Mouse (Mus musculus): ENCODE results near the gene Gk2. TPM values are rescaled to one million over a fixed set of nuclear protein-coding genes. Genes with fewer than 3 reads are reported as not detected.

Gene Gk2
- polyA plus RNA-seq, 1 experiment from 2014 or later = not detected

DNA sequence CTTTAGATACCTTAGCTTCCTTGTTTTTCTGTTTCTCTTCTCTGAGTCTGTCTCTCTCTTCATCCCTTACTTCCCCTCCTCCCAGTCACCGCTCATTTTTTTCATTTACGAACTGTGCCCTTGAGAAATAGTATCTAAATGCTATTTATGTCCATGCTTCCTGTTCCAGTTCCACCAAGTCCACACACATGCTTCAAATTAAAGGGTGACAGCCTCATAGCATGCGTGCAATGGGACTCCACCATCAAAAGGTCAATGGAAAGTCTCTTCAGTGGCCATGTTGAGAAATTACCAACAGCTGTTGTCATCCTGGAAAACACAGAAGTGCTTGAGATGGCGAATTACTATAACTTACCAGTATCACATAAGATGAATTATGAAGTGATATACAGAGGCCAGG, 5.4 kb downstream of the Gk2 start:
- no peak for ATAC-seq (ENCODE audit: low FRiP score, low TSS enrichment)
- no peak overlapping the region for H3K4me2 ChIP-seq (replicated peaks; ENCODE audit: low read depth, low read length)
- H3K27me3 ChIP-seq (ENCODE audit: insufficient read depth, low read length) = no peaks in the 10 kb centered on the region
- no peak overlapping the region for H3K27ac ChIP-seq (ENCODE audit: low read length)
- no peaks in the 10 kb centered on the region for H3K4me1 ChIP-seq (ENCODE audit: insufficient read depth, low read length)
- no peak overlapping the region for H3K9ac ChIP-seq (replicated peaks; ENCODE audit: low read length)
- H3K9me3 ChIP-seq (ENCODE audit: low read length) = no peaks in the 10 kb centered on the region
- 79% methylated on average over 4 of the region's 4 CpGs for WGBS
- no peak overlapping the region for H3K4me3 ChIP-seq (ENCODE audit: low read length)
- no peaks in the 10 kb centered on the region for H3K36me3 ChIP-seq (ENCODE audit: insufficient read depth, low read length)

DNA sequence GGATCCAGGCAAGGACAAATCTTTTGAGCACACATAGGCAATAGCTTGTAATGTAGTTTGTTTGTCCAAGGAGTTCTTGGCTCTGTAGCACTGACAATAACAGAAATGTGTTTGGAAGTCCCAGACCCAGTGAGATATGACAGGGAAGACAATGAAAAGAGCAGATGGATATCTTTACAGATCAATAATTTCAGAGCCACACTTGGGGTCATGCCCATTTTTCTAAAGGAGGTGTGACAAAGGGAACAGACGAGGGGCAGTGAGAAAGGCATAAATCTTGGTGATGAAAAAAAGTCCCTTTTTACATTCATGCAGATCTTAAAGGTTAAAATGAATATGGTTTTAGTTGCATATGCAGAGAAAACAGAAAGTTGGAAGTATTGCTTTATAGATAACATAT, 12.6 kb downstream of the Gk2 start:
- ATAC-seq (ENCODE audit: low FRiP score, low TSS enrichment) = no peak
- H3K36me3 ChIP-seq (ENCODE audit: insufficient read depth, low read length) = no peaks in the 10 kb centered on the region
- H3K4me1 ChIP-seq (ENCODE audit: insufficient read depth, low read length) = no peaks in the 10 kb centered on the region
- no peaks in the 10 kb centered on the region for H3K27me3 ChIP-seq (ENCODE audit: insufficient read depth, low read length)
- 35% methylated on average over 1 of the region's 1 CpGs for WGBS
- no peak overlapping the region for H3K4me2 ChIP-seq (replicated peaks; ENCODE audit: low read depth, low read length)
- H3K4me3 ChIP-seq (ENCODE audit: low read length) = no peak overlapping the region
- no peaks in the 10 kb centered on the region for H3K9me3 ChIP-seq (ENCODE audit: low read length)
- no peak overlapping the region for H3K27ac ChIP-seq (ENCODE audit: low read length)
- H3K9ac ChIP-seq (replicated peaks; ENCODE audit: low read length) = no peak overlapping the region

DNA sequence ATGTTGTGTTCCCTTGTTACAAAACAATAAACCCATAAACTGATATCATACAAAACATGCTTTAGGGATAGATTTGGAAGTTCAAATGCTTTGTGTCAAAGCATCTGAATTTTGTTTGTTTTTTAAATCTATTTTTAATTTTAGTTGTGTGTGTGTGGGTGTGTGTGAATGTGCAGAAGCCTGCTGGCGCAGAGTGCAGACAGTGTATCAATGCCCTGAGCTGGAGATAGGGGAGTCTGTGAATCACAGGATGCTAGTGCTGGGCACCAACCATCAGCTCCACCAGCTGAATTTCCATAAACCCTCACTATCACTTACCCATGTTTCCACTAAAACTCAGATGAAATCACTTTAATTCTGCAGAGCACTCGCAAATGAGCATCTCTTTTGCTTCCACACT, 24.3 kb downstream of the Gk2 start:
- Histone ChIP-seq H3K36me3 (ENCODE audit: insufficient read depth, low read length) (no peaks in the 10 kb centered on the region), H3K4me1 (ENCODE audit: insufficient read depth, low read length) (no peaks in the 10 kb centered on the region), H3K27me3 (ENCODE audit: insufficient read depth, low read length) (no peaks in the 10 kb centered on the region), H3K9me3 (ENCODE audit: low read length) (no peaks in the 10 kb centered on the region), H3K9ac (replicated peaks; ENCODE audit: low read length) (no peak overlapping the region), H3K27ac (ENCODE audit: low read length) (no peak overlapping the region), H3K4me2 (replicated peaks; ENCODE audit: low read depth, low read length) (no peak overlapping the region), H3K4me3 (ENCODE audit: low read length) (no peak overlapping the region)
- WGBS = 82% methylated on average over 2 of the region's 2 CpGs
- ATAC-seq (ENCODE audit: low FRiP score, low TSS enrichment) = no peak

DNA sequence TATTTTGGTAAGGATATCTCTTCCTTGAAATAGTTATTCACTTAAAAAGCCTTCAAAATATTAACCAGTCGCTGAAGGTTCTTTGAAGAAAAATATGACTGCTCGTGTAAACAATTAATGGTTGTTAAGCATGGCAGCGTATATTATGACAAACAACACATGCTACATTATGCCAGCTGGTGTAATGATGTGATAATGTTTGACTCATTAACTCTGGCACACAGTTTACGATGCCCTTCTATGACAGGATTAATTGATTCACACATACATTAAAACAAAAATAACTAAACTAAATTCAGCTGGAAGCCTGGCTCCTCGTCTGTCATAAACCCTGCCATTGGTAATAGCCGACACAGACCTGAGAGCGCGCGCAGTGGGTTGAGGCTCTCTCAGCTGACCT, 26.8 kb downstream of the Gk2 start:
- no peaks in the 10 kb centered on the region for H3K4me1 ChIP-seq (ENCODE audit: insufficient read depth, low read length)
- H3K27me3 ChIP-seq (ENCODE audit: insufficient read depth, low read length) = no peaks in the 10 kb centered on the region
- no peaks in the 10 kb centered on the region for H3K36me3 ChIP-seq (ENCODE audit: insufficient read depth, low read length)
- H3K4me3 ChIP-seq (ENCODE audit: low read length) = no peak overlapping the region
- ATAC-seq (ENCODE audit: low FRiP score, low TSS enrichment) = no peak
- no peak overlapping the region for H3K9ac ChIP-seq (replicated peaks; ENCODE audit: low read length)
- no peak overlapping the region for H3K27ac ChIP-seq (ENCODE audit: low read length)
- H3K4me2 ChIP-seq (replicated peaks; ENCODE audit: low read depth, low read length) = no peak overlapping the region
- H3K9me3 ChIP-seq (ENCODE audit: low read length) = no peaks in the 10 kb centered on the region
- 74% methylated on average over 9 of the region's 9 CpGs for whole genome bisulfite sequencing

DNA sequence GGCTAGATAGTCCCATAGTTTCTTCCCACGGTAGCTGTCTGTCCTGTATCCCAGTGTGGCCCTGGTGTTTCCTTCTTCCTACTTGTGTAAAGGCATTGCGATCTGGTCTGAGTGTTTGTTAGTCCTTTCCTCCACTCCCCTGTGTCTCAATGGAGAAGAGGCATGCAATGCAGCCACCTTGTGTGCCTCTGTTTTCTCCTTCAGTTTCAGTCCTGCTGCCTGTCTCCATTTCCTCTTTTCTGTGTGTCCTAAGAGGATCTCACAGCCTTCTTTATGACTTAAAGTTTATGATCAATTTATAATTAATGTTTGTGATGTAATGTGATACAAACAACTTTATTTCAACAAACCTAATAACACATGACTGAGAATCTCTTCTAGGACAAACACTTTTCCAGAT, 35.2 kb downstream of the Gk2 start:
- no peak overlapping the region for H3K4me2 ChIP-seq (replicated peaks; ENCODE audit: low read depth, low read length)
- no peak overlapping the region for H3K4me3 ChIP-seq (ENCODE audit: low read length)
- no peaks in the 10 kb centered on the region for H3K27me3 ChIP-seq (ENCODE audit: insufficient read depth, low read length)
- no peaks in the 10 kb centered on the region for H3K9me3 ChIP-seq (ENCODE audit: low read length)
- 88% methylated on average over 2 of the region's 2 CpGs for WGBS
- H3K27ac ChIP-seq (ENCODE audit: low read length) = no peak overlapping the region
- H3K4me1 ChIP-seq (ENCODE audit: insufficient read depth, low read length) = no peaks in the 10 kb centered on the region
- no peak for ATAC-seq (ENCODE audit: low FRiP score, low TSS enrichment)
- H3K9ac ChIP-seq (replicated peaks; ENCODE audit: low read length) = no peak overlapping the region
- no peaks in the 10 kb centered on the region for H3K36me3 ChIP-seq (ENCODE audit: insufficient read depth, low read length)

DNA sequence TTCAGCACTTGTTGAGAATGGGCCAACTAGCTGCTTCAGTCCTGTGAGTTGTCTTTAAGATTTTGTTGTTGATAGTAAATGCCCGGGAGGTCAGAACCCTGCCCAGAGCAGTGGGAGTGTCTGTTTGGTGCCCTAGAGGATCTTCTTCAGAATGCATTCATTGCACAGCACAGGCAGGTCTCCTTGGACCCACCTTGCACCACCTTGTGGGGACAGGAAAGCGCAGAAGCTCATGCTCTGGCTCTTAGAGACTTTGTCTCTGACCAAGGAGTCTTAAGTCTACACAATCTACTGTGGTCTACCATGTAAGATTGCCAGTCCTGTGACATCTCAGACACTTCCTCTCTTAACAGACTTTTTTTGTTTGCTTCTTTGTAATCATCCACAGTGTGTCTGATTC, 39.6 kb downstream of the Gk2 start:
- Histone ChIP-seq H3K27me3 (ENCODE audit: insufficient read depth, low read length) (no peaks in the 10 kb centered on the region), H3K4me3 (ENCODE audit: low read length) (no peak overlapping the region), H3K4me2 (replicated peaks; ENCODE audit: low read depth, low read length) (no peak overlapping the region), H3K9me3 (ENCODE audit: low read length) (no peaks in the 10 kb centered on the region), H3K9ac (replicated peaks; ENCODE audit: low read length) (no peak overlapping the region), H3K36me3 (ENCODE audit: insufficient read depth, low read length) (no peaks in the 10 kb centered on the region), H3K4me1 (ENCODE audit: insufficient read depth, low read length) (no peaks in the 10 kb centered on the region), H3K27ac (ENCODE audit: low read length) (no peak overlapping the region)
- WGBS = 84% methylated on average over 2 of the region's 2 CpGs
- no peak for ATAC-seq (ENCODE audit: low FRiP score, low TSS enrichment)

DNA sequence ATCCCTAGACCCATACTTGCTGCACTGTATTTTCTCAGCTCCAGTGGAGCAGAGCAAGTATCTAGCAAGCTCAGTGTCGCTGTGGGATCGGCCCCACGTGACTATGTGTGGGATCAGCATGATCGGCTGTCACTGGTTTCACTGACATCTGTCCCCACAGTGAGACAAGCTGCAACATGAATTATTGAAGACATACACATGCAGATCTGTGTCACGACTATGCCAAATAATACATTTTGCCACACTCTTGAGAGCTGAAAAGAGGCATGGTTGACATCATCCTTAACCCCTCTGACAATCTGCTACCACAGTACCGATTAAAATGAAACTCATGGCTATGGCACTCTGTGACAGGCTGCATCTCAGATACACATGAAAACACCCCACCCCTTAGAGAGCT, 41.0 kb downstream of the Gk2 start:
- H3K9me3 ChIP-seq (ENCODE audit: low read length) = no peaks in the 10 kb centered on the region
- H3K4me2 ChIP-seq (replicated peaks; ENCODE audit: low read depth, low read length) = no peak overlapping the region
- 72% methylated on average over 6 of the region's 6 CpGs for WGBS
- ATAC-seq (ENCODE audit: low FRiP score, low TSS enrichment) = no peak
- no peaks in the 10 kb centered on the region for H3K4me1 ChIP-seq (ENCODE audit: insufficient read depth, low read length)
- H3K36me3 ChIP-seq (ENCODE audit: insufficient read depth, low read length) = no peaks in the 10 kb centered on the region
- H3K27me3 ChIP-seq (ENCODE audit: insufficient read depth, low read length) = no peaks in the 10 kb centered on the region
- no peak overlapping the region for H3K4me3 ChIP-seq (ENCODE audit: low read length)
- no peak overlapping the region for H3K9ac ChIP-seq (replicated peaks; ENCODE audit: low read length)
- H3K27ac ChIP-seq (ENCODE audit: low read length) = no peak overlapping the region

DNA sequence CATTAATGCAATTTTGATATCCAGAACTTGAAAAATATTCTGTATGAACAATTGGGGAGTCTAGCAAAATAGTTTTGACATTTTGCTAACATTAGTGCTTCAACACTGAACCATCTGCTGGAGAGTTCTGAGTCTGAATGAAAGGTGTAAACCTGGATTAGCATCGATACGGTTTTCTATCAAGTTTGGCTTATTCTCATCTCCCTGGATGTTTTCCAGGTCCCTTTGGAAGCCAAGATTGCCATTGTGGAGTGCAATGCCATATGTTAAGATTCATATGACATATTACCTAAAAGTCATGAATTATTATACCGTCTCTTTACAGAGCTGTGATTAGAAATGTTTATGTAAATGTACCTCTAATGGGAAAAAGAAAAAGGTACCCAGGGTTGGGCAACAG, 43.1 kb downstream of the Gk2 start:
- 90% methylated on average over 3 of the region's 3 CpGs for WGBS
- Histone ChIP-seq H3K4me1 (ENCODE audit: insufficient read depth, low read length) (no peaks in the 10 kb centered on the region), H3K27me3 (ENCODE audit: insufficient read depth, low read length) (no peaks in the 10 kb centered on the region), H3K27ac (ENCODE audit: low read length) (no peak overlapping the region), H3K4me2 (replicated peaks; ENCODE audit: low read depth, low read length) (no peak overlapping the region), H3K36me3 (ENCODE audit: insufficient read depth, low read length) (no peaks in the 10 kb centered on the region), H3K4me3 (ENCODE audit: low read length) (no peak overlapping the region), H3K9ac (replicated peaks; ENCODE audit: low read length) (no peak overlapping the region), H3K9me3 (ENCODE audit: low read length) (no peaks in the 10 kb centered on the region)
- no peak for ATAC-seq (ENCODE audit: low FRiP score, low TSS enrichment)

DNA sequence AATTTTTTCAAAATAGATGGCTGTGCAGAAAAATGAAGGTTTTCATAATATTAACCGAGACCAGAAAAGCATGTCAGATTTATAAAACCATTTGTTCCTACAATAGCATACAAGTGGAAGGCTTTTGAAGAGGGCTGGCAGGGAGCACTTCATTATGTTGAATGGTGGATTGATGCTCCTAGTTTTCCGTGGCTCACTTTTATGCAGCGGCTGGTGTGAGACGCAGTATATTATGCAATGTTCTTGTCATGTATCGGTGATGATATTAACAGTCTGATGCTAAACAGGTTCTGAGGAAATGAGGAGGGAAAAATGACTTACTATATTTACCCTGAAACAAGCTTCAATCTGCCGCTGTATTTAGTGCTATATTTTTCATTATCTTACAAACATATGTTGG, 46.6 kb downstream of the Gk2 start:
- 84% methylated on average over 6 of the region's 6 CpGs for WGBS

DNA sequence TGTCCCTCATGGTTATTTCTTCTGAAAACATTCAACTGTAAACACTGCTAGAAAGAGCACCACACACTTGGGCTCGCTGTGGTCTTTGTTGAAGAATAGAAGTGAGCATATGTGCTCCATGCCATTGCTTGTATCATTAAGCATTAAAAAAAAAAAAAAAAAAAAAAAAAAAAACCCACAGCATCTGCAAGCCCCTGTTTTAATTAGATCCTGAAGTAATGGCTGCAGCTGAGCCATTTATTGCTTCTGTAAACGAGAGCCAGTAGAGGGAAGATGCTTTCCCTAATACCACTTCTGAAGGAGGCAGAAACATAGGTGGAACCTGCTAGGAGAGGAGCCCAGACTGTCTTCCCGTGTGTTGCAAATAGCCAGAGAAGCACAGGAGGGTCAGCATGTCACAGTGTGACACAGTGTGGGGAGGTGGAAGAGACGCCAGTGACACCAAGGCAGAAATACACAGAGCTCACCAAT, 47.6 kb downstream of the Gk2 start:
- Histone ChIP-seq H3K4me3 (ENCODE audit: low read length) (no peak overlapping the region), H3K9me3 (ENCODE audit: low read length) (no peaks in the 10 kb centered on the region), H3K4me1 (ENCODE audit: insufficient read depth, low read length) (no peaks in the 10 kb centered on the region), H3K36me3 (ENCODE audit: insufficient read depth, low read length) (no peaks in the 10 kb centered on the region), H3K27me3 (ENCODE audit: insufficient read depth, low read length) (no peaks in the 10 kb centered on the region), H3K27ac (ENCODE audit: low read length) (no peak overlapping the region), H3K4me2 (replicated peaks; ENCODE audit: low read depth, low read length) (no peak overlapping the region), H3K9ac (replicated peaks; ENCODE audit: low read length) (no peak overlapping the region)
- WGBS = 58% methylated on average over 4 of the region's 4 CpGs
- no peak for ATAC-seq (ENCODE audit: low FRiP score, low TSS enrichment)

More for the DNA sequence above, 46.6 kb downstream of the Gk2 start:
- no peak overlapping the region for H3K9ac ChIP-seq (replicated peaks; ENCODE audit: low read length)
- no peaks in the 10 kb centered on the region for H3K9me3 ChIP-seq (ENCODE audit: low read length)
- H3K27ac ChIP-seq (ENCODE audit: low read length) = no peak overlapping the region
- no peaks in the 10 kb centered on the region for H3K4me1 ChIP-seq (ENCODE audit: insufficient read depth, low read length)
- no peak overlapping the region for H3K4me2 ChIP-seq (replicated peaks; ENCODE audit: low read depth, low read length)
- no peaks in the 10 kb centered on the region for H3K36me3 ChIP-seq (ENCODE audit: insufficient read depth, low read length)
- H3K4me3 ChIP-seq (ENCODE audit: low read length) = no peak overlapping the region
- no peaks in the 10 kb centered on the region for H3K27me3 ChIP-seq (ENCODE audit: insufficient read depth, low read length)
- ATAC-seq (ENCODE audit: low FRiP score, low TSS enrichment) = no peak

Measured in kidney, embryonic 16.5 days (tissue).